Mouse (Mus musculus) forelimb bud, embryonic 11.5 days (tissue): ENCODE data around the gene Fam160a2.

ENCODE experiments used
- DNase-seq: peaks from one replicate; pipeline ENCODE4 v3.0.0-alpha.2; 2012; ENCODE audit warnings: low read depth, low spot score

Fam160a2 gene

GRCm38 (mm10) chr7:105399935-105400624 is at the start of gene Fam160a2:
Gene Fam160a2, minus strand, starts transcription at chr7:105400054.
- peak; percentile 99 for DNase-seq

GRCm38 (mm10) chr7:105445076-105445475 is 45.2 kb upstream of the Fam160a2 start:
- DNase-seq = no peak

- DNase-seq = no peak
These were observed 41.6 kb upstream of the Fam160a2 start for GRCm38 (mm10) chr7:105441426-105441825.

- no peak for DNase-seq
These were observed 38.3 kb upstream of the Fam160a2 start for GRCm38 (mm10) chr7:105437979-105438772.

GRCm38 (mm10) chr7:105434798-105435197 is 34.9 kb upstream of the Fam160a2 start:
- DNase-seq = no peak

GRCm38 (mm10) chr7:105433859-105434258 is 34.0 kb upstream of the Fam160a2 start:
- no peak for DNase-seq

- DNase-seq = no peak
These were observed 32.2 kb upstream of the Fam160a2 start for GRCm38 (mm10) chr7:105432058-105432457.

GRCm38 (mm10) chr7:105426051-105426450 is 26.2 kb upstream of the Fam160a2 start:
- DNase-seq = no peak

GRCm38 (mm10) chr7:105425424-105426043 is 25.7 kb upstream of the Fam160a2 start, which contains the start of gene Cckbr:
Gene Cckbr, plus strand, starts transcription at chr7:105425731.
- DNase-seq = peak; percentile 8

- DNase-seq = no peak
These were observed 24.5 kb upstream of the Fam160a2 start for GRCm38 (mm10) chr7:105424368-105424767.

GRCm38 (mm10) chr7:105420903-105421302 is 21.0 kb upstream of the Fam160a2 start:
- DNase-seq = no peak

- DNase-seq = no peak
These were observed 18.3 kb upstream of the Fam160a2 start for GRCm38 (mm10) chr7:105418106-105418505.

- no peak for DNase-seq
These were observed 16.7 kb upstream of the Fam160a2 start for GRCm38 (mm10) chr7:105416529-105416928.

GRCm38 (mm10) chr7:105414385-105414784 is 14.5 kb upstream of the Fam160a2 start:
- no peak for DNase-seq

GRCm38 (mm10) chr7:105411874-105412632 is 12.2 kb upstream of the Fam160a2 start:
- DNase-seq = peak; percentile 63

GRCm38 (mm10) chr7:105406322-105406721 is 6.5 kb upstream of the Fam160a2 start:
- no peak for DNase-seq

- no peak for DNase-seq
These were observed 4.4 kb upstream of the Fam160a2 start, which contains the start of gene Cnga4 for GRCm38 (mm10) chr7:105404268-105404667. Gene Cnga4, plus strand, starts transcription at chr7:105404568.

- DNase-seq = peak; percentile 13
These were observed 558 bp downstream of the Fam160a2 start for GRCm38 (mm10) chr7:105399058-105399934.

- no peak for DNase-seq
These were observed 3.7 kb downstream of the Fam160a2 start for GRCm38 (mm10) chr7:105396126-105396525.

- DNase-seq = no peak
These were observed 4.6 kb downstream of the Fam160a2 start for GRCm38 (mm10) chr7:105395131-105395820.
